Mouse (Mus musculus): Measurements from ENCODE around the gene Tcp10b.
"Not testable (repeated sequence)": the region's sequence is repeated elsewhere in the genome, so short reads cannot be mapped to it uniquely, and the experiment has no call there.

DNA sequence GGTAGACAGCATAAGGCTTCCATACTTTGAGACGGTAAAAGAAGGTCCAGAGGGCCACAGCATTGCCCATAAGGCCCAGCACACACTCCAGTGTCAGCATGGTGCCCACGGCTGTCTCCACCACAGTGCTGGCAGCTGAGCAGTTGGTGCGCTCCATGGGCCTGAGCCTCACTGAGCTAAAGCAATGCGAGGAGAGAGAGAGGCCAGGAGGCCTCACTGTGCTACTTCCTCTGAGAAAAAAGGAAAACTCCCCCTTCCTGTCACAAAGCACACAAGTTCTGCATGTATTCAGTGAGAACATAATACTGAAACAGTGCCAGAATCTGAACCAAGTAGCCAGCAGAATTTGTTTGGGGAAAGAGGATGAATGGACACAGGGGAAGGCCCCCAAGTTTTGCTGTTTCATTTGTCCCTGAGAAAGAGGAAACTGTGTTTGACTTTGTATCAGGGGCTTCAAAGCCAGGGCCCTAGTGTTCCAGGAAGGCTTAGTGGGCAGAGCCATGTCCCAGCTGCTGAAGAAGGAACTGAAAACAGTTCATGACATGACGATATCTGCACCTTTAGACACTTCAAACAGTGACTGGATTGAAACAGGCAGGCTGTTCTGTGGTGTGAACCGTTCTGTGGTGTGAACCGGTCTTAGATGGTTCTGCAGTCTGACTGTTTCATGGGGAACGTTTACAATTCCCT lies 8.6 kb upstream of the Tcp10b start, which contains the start of gene Gpr31b:
- not testable (repeated sequence) for TF ChIP-seq CTCF (IDR thresholded peaks at IDR 0.05; ENCODE audit: extremely low read depth, insufficient read depth, insufficient read length, insufficient replicate concordance); POLR2A (IDR thresholded peaks at IDR 0.05; ENCODE audit: low read depth, low read length)
